Mouse (Mus musculus): ENCODE data around the gene Ppp1r12a.

GRCm38 (mm10) chr10:108283837-108284236 lies 121.8 kb downstream of the Ppp1r12a start:
- no peak for TF ChIP-seq ZC3H11A (IDR thresholded peaks at IDR 0.05; ENCODE audit: borderline replicate concordance, low read depth, low read length)
- no peak for TF ChIP-seq MAFK (IDR thresholded peaks at IDR 0.05; ENCODE audit: insufficient read depth, low read depth, low read length)
- TF ChIP-seq ZNF384 (IDR thresholded peaks at IDR 0.05; ENCODE audit: low read depth, low read length) = no peak
- TF ChIP-seq CHD2 (IDR thresholded peaks at IDR 0.05; ENCODE audit: low read depth, low read length) = no peak
